Mouse (Mus musculus) heart, adult 11 months (tissue): ENCODE data around the gene Prrt2.
A peak's percentile ranks its signal among the peaks of the same experiment; 100 is the strongest.

Source experiments
- DNase-seq: peaks from one replicate; pipeline ENCODE4 v3.0.0; 2022

The Prrt2 gene

DNA sequence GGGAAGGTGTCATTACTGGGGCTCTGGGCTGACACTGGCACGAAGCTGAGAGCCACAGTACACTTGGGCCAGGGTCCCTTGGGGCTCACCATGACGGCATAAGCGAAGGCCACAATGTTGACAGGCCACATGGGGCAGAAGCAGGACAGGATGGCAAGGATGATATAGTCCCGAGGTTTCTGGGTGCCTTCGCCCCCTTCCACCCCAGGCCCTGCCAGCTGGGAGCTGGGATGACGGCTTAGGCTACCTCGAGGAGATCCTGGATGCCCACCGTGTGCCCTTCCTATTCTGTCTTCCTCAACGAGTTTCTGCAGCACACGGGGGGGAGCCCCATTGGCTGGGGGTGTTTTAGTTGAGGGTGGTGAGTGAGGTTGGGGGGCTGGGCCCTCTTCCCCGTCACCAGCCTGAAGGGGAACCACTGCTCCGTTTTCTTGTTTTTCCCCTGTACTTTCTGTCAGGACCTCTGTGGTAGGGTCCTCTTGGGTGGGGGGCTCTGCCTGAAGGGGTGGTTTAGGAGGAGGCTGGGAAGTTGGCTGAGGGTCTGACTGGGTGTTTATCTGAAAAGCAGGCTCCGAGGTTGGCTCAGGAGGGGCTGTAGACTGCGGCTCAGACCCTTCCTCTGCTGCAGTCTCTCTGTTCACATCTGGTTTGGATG, 1.6 kb downstream of the Prrt2 start:
- peak; percentile 90 for DNase-seq

DNA sequence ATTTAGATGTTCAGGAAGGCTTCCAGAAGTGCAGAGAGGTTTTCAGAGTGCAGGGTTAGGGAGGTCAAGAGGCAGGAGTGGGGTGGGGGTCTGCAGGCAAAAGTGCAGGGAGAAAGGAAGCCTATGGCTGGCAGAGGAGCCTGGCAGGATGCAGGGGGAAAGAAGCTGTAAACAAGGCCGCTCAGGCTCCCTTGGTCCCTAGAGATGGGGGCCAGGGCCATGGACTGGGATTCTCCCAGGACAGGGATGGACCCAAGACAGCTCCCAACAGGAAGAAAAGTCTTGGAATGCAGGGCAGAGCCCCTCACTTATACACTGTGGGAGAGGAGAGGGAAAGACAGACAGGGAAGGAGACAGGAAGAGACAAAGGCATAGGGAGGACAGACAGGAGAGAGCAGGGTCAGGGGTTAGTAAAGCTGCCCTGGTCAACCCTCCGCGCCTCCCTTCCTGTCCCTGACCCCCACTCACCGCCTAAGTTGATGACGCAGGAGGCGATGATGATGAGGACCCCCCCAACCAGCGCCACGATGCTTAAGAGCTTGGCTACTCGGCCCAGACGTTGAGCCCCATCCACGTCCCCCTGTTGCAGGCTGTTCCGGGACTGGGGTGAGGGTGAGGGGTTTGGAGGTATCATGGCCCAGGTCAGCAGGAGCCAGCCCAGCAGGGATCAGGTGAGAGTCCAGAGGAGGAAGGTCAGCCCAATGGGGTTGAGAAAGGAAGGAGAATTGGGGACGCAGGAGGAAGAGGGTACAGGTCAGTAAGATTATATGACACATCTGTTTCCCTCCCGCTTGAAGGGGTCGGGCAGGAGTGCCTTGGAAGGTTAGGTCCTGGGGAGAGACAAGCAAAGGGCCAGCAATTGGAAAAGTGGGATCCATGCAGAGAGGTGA, 2.4 kb downstream of the Prrt2 start:
- DNase-seq, result peak; percentile 93

DNA sequence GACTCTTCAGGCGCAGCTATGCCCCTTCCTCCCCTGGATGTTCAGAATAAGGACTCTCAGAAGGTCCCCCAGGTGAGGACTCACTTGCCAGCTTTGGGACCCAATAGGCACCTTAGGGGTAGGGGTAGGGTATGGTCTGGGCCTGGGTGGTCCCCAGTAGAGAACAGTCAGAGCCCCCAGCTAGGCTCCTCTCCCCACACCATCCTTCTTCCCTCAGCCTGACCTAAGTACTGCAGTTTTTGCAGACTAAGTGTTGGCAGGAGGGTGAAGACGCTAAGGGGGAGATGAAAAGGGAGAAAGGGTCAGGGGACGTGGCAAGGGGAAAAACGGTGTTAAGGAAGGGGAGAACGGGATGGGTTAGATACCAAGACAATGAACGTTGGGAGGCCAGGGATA, 3.1 kb downstream of the Prrt2 start:
- DNase-seq, result peak; percentile 94

DNA sequence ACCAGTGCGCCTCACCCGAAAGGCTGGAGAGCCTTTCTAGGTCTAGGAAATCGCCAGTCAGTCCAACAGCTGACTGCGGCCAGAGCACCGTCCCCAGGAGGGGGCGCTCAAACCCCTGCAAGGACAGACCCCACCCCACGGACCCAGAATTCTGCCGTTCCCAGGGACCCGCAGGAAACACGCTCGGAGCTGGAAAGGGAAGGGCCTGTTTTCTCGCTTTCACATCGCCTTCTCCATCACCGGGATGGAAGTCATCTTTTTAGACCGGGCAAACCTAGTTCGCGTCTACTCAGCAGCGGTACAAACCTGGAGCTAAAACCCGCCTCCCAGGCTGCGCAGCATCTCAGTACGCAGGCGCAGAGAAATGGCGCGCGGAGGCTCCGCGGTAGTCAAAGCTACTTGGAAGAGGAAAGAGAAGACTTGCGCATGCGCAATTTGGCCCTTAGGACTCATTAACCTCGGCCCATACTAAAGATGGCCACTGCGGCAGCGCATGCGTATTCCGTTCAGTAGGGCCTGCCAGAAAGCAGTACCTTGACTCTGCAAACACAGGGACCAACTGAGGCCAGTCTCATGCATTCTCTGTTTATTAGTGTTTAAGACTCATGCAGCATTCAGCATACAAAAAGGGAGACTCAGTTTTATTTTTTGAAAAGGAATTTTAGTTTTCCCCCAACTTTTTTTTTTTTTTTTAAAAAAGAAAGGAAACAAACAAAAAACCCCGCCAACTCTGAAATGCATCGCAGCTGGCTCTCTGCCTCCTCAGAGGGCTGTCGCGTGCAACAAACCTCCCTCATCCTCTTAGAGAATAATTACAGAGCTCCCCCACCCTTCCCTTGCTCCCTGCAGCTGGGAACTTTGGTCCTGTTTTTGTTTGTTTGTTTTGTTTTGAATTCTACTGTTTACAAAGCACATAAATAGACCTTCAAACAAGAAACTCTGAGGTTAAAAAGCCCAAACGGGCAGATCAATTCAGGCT, 3.8 kb downstream of the Prrt2 start, which contains the start of gene Pagr1a:
Pagr1a (minus strand) TSS at position 382 of the 979 bp plus-strand sequence.
- peak; percentile 100 for DNase-seq

DNA sequence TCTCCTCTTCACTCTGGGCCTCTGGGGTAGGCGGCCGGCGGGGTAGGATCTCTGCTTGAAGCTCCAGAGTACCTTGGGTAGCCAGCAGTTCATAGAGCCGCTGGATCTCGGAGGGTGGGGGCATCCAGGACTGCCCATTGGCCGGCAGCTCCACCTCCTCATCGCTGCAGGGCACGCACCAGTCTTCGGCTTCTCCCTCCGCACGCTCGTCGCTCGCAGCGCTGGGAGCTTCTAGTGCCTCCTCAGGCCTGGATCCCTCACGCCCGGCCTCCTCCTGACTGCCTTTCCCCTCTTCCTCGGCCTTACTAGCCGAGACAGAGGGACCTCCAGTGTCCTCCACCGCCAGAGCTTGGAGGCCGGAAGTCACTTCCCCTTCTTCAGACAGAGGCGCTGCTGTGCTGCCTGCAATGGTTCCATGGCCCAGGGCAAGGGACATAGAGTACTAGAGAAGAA, 4.5 kb downstream of the Prrt2 start:
- peak; percentile 99 for DNase-seq

DNA sequence TGATC, 4.7 kb downstream of the Prrt2 start, which contains the start of gene Pagr1b:
Pagr1b (minus strand) TSS at position 4 of the 5 bp plus-strand sequence.
- DNase-seq, result no peak

DNA sequence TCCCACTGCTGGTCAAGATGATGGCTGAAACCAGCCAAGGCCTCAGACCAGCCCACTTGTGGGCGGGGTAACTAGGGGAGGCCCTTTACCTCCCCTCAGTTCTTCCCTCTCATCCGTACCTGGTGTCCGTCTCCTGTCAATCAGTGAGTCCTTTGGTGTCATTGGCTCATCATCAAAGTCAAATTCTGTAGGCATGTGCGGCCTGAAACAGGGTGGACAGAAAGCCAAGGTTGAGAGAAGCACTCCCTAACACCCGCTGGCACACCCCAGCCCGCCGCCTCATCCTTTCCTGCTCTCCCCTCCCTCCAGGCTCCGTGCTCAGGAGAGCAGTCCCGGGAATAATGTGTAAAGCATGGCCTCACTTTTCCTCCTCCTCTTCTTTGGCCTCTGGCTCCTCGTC, 4.9 kb downstream of the Prrt2 start:
- peak; percentile 97 for DNase-seq

DNA sequence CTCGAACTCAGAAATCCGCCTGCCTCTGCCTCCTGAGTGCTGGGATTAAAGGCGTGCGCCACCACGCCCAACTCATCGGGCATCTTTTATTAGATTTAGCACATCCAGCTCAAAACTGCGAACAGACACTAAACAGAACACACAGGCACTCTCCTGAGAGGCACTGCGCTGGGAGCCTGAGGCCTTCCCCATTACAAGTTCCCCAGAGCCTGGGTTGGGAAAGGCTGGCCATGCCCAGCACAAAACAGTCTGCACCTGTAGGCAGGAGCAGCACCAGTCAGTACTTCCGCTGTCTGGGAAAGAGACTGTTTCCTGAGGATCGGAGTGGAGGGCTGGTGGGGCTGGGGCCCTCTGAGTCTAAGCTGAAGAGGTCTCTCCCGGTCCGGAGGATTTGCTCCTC, 6.0 kb downstream of the Prrt2 start:
- DNase-seq, result peak; percentile 91

DNA sequence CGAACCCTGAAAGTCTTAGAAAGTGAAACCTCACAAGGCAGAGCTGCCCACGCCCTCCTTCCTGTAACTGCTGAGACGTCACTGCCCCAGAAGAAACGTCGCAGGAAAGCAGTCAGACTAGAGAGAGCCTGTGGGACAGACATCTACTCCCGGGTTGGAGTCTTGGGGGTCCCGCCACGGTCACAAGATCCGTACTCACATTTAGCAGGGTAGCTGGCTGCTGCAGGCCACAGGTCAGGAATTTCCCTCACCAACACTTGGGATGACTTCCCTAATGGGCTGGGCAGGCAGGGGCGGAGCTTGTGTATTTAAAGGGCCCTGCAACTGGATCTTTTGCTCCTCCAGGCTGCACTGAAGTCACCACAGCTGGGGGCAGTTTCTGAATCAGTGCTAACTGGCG, 6.7 kb downstream of the Prrt2 start, which contains the start of gene Mvp:
Mvp (minus strand) TSS at position 302 of the 400 bp plus-strand sequence.
- DNase-seq, result peak; percentile 99

DNA sequence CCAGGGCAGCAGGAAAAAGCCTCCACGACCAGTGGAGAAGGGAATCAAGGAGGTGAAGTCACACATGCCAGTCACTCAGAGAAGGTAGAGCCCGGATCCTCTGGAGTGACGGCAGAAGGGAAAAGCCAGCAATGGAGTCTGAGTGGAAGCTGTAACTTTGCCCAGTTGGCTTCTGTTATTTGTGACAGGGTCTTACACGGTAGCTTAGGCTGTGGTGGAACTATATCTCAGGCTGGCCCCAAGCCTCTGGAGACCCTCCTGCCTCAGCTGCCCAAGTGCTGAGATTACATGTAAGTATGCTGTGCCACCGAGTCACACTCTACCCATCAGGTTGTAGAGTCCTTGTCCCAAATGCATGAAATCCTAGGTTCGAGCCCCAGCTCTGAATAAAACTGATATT, 7.6 kb downstream of the Prrt2 start:
- peak; percentile 94 for DNase-seq

DNA sequence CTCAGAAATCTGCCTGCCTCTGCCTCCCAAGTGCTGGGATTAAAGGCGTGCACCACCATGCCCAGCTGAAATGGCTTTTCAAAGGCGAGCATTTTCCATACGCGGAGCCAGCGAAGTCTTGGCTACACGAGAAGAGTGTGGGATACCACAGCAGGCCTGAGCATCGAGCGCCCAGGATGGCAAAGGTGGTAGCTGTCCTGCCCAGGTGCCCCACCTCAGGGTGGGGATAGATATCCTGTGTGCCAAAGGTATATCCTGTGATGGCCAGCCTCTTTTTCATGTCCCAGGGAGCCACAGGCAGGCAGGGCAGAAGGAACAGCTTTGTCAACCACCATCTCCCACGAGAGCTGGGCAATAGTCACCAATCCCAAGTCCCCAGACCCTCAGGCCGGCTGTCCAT, 8.2 kb downstream of the Prrt2 start:
- peak; percentile 90 for DNase-seq

DNA sequence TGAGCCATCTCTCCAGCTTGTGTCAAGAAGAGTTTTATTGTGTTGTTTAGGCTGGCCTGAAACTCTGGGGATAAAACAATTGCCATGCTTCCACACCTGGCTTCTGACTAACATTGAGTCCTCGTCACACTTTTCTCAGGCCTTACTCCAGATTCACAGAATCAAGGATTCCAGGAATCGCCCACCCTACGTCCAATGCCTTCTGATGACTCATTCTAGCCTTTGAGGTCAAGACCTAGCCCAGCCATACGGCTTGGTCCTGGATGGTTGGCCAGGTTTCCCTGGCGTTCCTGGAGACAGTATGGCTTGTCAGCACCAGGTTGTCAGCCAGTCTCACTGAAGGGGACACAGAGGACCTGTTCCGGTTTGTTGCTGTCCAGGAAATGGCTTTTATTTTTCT, 8.6 kb downstream of the Prrt2 start:
- no peak for DNase-seq

DNA sequence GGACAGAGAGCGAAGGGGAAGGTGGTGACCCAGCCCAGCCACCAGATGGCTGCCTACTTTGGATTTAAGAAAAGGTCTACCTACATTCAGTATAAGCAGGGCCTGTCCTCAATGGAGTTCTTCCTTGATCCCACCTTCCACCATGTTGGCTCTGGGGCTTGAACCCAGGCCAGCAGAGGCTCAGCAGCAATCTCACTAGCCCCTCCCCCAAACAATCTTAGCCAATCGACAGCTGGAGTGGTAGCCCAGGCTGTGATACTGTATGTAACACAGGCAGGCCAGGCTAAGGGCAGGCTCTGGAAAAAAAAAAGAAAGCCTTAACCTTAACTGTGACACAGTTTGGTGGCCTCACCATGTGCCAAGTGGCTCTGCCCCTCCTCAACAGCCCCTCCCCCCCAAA, 9.3 kb downstream of the Prrt2 start:
- DNase-seq, result peak; percentile 90

DNA sequence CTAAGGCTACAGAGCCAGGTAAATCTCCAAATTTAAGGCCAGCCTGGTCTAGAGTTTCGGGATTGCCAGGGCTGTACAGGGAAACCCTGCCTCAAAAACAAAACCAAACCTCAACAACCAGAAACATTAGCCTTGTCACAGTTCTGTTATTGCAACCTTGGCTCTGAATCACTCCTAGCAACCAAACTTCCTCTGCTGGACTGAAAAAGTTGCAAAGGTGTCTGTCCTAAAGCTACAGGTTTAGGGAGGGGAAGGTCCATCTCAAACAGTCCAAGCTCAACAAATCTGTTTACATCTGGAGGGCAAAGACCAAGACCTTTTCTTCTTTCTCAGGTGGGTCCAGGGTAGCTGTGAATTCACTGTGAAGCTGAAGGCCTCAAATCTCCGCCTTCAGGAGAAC, 10.0 kb downstream of the Prrt2 start:
- no peak for DNase-seq

DNA sequence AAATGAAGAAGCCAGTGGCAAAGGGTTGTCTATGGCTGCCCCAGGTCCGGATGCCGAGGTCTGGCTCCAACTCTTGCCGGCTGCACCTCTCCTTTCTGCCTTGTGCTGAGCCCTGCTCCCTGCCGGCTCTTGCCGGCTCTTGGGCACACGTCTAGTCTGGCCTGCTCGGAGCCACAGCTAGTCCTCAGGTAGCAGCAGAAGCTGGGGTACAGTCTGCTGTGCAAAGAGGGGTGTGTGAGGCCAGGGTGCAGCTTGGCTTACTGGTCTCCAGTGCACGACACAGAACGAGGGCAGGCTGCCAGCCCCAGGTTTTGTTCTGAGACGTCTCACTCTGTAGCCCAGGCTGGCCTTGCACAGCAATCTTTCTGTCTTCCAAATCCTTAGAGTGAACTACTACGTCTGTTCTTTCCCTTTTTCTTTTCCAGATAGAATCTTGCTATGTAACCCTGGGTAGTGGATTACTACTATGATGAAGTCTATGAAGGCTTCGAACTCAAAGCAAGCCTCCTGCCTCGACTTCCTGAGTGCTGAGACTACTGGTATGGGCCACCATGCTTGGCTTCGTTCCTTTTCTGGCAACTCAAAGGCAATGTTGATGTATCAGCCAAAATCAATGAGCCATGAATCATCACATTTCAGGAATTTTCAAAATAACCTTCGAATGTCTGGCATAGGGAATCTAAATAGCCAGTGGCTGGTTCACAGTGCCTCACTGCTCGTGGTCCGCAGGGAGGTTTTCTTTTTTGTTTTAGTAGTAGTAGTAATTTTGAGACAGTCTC, 11.5 kb downstream of the Prrt2 start:
- DNase-seq, result no peak

DNA sequence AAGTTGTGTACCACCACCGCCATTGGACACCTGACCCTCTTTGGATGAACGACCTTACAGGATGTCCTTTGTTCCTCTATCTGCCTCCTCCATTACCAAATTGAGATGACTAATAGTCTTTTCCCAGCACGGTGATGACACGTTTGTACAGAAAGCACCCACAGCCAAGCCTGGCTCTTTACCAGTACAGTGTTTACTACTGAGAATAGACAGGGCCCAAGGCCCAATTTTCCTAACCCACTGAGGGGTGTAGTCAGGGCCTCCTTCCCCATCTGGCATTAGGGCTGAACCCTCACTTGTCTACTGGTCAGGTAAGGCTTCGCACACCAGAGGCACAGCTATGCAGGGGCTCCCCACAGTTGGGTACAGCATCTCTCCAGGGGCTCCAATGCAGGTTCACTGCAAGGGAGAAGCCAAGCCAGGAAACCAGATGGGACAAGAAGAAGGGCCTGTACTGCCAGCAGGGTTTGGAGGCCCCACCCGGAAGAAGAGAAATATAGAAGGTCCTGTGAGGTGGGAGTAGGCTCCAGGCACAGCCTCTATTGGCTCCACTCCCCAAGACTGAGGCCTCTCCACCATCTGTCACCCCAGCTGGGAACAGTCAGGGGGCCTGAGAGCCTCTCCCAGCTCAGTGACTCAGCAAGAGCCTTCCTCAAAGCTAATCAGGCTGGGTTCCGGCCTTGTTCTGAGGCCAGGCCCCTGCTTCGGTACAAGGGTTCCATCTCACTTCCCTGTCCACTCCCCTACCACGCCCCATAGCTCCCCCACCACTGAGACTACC, 12.6 kb downstream of the Prrt2 start:
- peak; percentile 99 for DNase-seq

DNA sequence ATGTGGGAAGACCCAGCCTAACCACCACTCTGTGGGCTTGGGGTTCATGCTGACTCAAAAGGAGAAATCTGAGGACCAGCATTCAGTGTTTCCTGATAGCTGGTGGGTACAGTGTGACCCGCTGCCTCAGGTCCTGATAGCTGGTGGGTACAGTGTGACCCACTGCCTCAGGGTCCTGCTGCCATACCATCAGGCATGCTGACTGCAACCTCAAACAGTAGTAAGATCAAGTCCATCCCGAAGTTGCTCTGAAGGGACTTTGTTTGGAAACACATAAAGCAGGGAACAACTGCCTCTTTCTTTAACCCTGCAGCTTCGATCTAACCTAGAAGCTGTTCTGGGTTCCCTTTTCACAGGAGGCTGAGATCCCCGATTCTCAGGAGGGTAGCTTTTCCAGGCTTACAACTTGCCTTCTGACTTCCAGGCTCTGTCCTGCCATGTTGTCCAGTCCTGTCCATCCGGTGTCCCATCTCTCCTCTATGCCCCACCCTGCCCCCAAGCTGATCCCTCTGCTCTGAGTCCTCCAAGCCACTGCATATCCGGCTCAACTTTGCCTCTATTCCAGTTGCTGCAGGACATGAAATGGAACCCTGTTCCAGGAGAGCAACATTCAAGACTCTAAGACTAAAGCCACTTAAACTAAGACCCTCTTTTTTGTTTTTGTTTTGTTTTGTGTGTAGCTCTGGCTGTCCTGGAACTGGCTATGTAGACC, 13.5 kb downstream of the Prrt2 start:
- no peak for DNase-seq

DNA sequence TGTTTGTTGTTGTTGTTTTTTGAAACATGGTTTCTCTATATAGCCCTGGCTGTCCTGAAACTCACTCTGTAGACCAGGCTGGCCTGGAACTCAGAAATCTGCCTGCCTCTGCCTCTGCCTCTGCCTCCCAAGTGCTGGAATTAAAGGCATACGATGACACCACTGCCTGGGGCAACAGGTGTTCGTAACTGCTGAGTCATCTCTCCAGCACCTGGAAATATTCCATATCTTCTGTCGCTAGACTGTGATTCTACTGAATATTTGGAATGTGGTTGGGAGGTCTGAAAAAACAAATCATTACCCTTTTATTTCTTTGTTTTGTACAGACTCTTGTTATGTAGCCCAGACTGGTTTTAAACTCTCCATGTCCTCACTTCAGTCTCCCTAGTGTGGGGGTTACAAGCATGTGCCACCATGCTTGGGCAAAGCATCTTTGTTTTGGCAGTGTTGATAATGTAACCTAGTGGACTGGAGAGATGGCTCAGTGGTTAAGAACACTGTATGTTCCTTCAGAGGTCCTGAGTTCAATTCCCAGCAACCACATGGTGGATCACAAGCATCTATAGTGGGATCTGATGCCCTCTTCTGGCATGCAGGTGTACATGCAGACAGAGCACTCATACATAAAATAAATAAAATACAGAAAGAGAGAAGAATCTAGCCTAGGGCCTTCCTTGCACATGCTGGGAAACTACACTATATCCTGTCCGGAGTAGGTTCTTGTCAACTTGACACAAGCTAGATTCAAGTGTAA, 16.7 kb downstream of the Prrt2 start:
- DNase-seq, result no peak

DNA sequence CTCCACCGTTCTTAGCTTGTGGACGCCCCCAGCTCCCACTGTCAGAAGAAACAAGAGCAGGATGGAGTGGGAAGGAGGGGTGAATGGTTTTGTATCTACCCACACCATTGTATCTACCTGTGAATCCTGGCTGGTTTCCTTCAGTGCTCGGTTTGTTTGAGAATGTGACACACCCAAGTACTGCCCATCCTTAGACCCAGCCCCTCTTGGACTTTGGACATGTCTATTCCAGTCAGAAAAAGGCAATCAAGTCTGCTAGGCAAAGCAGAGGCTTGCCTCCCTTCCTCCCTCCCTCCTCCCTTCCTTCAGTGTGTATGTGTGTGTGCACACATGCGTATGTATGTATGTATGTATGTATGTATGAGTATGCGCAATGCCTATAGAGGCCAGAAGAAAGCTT, 17.4 kb downstream of the Prrt2 start:
- DNase-seq, result no peak

DNA sequence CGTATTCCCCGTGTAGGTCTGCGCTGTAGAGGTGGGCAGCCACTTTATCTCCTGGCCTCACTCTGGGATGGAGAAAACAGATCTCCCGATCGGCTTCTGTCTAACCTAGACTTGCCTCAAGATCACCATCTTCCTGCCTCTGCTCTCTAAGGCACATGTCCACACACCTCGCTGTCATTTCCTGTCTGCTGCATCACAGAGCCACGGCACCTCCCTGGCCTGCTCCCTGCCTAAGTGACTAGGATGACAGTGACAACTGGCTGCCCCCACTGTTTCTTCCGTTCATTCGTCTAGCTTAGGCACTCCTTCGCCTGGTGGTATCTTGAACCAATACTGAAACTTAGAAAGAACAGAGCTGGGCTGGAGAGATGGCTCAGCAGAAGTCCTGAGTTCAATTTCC, 21.4 kb downstream of the Prrt2 start:
- DNase-seq, result no peak

DNA sequence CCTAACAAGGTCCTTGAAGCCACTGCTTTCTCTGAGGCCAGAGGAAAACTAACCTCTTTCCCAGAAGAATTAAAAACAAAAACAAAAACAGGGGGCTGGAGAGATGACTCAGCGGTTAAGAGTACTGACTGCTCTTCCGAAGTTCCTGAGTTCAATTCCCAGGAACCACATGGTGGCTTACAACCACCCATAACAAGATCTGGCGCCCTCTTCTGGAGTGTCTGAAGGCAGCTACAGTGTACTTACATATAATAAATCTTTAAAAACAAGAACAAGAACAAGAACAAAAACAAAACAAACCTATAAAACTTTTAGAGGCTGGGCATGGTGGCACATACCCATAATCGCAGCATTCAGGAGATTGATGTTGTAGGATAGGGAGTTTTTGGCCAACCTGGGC, 24.6 kb downstream of the Prrt2 start:
- DNase-seq, result no peak
